Mouse (Mus musculus): ENCODE data around the gene Eef2.
A peak's percentile ranks its signal among the peaks of the same experiment; 100 is the strongest.
"Not testable (repeated sequence)": the region's sequence is repeated elsewhere in the genome, so short reads cannot be mapped to it uniquely, and the experiment has no call there.

The Eef2 gene

DNA sequence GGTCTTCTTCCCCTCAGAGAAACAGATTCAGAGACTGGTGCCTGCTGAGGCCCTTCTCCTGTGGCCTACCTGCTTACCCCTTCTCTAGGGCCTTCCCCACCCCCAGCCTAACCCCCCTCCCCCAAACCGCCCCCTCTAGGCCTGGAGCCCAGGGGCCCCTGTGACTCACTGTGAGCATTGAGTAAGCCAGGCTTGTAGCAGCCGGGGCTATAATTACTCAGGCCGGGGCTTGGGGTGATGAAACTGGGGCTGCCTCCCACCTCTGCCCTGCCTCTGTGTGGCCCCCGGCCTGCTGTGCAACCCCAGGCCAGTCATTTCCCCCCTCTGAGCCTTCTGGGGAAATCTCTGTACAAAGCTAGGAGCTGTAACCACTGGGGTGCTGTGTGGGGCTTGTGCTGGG, 30.1 kb upstream of the Eef2 start:
- DNase-seq (ENCODE audit: low read depth, low spot score): no peak

- no peak for DNase-seq (ENCODE audit: low read depth, low spot score)
These were observed 25.2 kb upstream of the Eef2 start for GRCm38 (mm10) chr10:81151261-81151660.

GRCm38 (mm10) chr10:81152609-81153008, 23.8 kb upstream of the Eef2 start:
- no peak for DNase-seq (ENCODE audit: low read depth, low spot score)

DNA sequence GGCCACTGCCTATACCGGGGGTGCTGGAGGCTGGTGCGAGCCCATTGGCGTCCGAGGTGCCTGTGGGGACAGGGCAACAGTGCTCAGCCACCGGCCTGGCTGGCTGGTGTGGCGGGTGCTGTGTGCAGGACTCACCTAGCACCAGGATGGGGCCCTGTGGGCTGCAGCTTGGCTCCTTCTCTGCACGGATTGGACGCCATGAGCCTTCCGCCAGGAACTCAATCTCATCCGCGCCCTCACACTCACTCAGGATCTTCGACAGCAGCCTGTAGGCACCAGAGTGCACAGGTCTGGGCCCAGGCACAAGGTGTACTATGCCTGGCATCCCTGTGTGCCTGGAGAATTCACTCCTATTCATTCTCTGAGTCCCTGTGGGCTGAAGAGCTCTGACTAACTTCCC, 22.1 kb upstream of the Eef2 start:
- no peak for DNase-seq (ENCODE audit: low read depth, low spot score)

DNA sequence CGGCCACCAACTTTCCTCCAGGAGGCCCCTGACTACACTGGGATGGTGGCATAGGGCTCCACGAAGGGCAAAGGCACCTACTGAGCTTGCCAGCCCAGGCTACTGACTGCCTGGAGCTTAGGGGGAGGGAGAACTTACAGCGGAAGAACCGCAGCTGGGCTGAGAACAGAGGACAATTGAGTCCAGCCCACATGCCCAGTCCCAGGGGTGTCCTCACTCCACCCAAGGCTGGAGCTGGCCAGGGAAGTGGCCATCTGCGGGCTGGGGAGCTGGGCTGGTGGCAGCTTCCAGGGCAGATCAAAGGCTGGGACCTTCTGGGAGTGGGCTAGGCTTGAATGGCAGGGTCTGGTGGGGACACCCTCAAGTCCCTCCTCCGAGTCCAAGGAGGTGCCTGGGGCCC, 21.7 kb upstream of the Eef2 start:
- no peak for DNase-seq (ENCODE audit: low read depth, low spot score)

DNA sequence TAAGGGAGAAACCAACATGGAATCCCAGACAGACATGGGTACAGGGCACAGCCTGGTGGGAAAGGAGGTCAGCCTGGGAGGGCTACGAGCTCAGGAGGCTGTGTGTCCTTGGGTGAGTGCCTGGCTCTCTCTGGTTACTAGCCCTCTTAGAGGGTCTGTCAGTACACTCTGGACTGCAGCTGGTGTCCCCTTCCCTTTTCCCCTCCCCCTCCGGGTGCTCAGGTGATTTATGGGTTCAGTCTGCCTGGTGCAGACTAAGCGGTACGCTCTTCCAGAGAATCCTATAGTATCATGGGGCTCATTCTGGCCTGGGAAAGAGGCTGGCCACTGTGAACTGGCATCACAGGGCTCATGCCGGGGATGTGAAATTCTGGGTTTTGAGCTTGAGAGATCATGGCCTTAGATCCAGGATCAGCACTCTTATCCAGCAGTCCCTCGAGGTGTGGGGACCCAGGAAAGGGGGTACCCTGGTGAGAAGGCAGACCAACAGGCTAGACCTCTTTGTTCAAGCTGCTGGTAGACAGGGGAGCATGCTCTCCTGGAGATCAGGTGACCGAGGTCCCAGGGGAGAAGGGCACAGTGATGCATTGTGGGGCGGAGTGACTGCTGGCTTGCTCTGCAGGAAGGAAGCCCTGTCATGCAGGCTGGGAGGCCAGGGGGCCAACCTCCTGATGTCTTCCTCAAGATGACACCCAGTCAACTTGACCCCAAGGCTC, 14.7 kb upstream of the Eef2 start:
- DNase-seq (ENCODE audit: low read depth, low spot score): no peak

DNA sequence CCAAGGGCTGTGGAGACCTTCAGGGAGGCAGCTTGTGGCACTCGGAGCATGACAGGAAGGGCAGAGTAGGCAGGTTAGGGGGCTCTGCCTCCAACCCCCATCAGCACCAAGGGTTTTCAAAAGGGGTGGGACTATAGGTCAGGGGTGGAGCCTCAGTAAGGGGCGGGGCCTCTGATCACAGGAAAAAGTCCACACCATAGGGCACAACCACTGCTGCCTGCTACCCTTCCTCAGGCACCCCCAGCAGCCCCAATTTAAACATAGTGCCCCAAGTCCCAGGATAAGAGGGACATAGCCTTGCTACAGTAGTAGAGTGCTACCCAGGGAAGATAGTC, 14.1 kb upstream of the Eef2 start:
- no peak for DNase-seq (ENCODE audit: low read depth, low spot score)

DNA sequence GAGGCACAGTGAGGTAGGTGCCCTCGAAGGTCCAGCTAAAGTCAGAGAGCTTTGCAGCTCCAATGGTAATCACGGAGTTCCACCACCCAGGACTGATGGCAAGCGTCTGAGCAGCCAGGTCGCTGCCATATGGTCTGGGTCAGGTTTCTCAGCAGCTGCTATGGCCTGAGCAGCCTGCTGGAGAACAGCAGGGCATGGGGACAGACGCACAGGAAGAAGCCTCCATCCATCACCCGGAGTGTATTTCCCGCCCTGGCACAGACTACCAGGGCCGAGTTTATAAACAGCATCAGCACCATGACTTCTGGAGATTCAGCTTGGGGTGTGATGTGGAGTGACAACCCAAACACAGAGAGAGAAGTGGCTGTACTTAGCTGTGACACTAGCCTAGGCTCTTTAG, 11.3 kb upstream of the Eef2 start:
- no peak for DNase-seq (ENCODE audit: low read depth, low spot score)

DNA sequence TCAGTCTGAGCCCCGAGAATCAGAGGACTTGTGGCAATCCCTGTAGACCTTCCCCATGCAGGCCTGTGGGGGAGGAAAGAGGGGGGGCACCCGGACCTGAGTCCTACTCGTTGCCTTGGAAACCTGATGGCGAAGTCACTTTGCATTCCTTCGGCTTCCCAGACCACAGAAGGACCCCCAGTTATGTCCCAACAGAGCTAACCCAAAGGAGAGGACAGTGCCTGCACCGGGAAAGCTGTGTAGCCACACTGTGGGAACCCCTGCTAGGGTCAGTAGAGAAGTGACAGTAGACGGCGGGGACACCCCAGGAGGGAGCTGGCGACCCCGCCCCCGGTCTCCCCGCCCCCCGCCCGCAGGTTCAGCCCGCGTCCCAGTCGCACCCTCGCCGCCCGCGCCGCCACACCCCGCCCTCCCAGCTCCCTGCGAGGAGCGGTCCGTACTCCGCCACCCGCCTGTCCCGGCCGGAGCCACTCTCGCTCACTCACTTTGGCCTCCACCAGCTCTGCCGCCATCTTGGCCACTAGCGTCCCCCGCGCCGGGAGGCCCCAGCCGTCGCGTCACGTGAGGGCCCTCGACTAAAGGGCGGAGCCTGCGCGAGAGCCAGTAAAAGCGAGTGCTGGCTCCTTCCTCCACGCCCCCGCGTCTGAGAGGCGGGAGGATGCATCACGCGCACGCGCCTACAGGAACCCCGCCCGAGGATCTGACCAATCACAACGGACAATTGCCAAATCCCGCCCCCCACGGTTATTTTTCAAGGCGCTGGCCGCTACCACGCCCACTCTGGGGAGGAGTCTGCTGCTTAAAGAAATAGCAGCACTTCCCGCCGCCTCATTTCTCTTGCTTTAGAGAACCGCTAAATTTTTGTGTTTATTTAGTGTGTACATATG, 9.0 kb upstream of the Eef2 start, which contains the start of gene Pias4:
Gene Pias4 (minus strand): TSS at position 724 of the 887 bp plus-strand sequence.
- DNase-seq (ENCODE audit: low read depth, low spot score): peak; percentile 100

- DNase-seq (ENCODE audit: low read depth, low spot score): no peak
These were observed 8.4 kb upstream of the Eef2 start for GRCm38 (mm10) chr10:81168087-81168431.

GRCm38 (mm10) chr10:81168521-81169244, 7.7 kb upstream of the Eef2 start:
- DNase-seq (ENCODE audit: low read depth, low spot score): peak; percentile 70

- not testable (repeated sequence) for DNase-seq (ENCODE audit: low read depth, low spot score)
These were observed 7.0 kb upstream of the Eef2 start for GRCm38 (mm10) chr10:81169411-81169900.

DNA sequence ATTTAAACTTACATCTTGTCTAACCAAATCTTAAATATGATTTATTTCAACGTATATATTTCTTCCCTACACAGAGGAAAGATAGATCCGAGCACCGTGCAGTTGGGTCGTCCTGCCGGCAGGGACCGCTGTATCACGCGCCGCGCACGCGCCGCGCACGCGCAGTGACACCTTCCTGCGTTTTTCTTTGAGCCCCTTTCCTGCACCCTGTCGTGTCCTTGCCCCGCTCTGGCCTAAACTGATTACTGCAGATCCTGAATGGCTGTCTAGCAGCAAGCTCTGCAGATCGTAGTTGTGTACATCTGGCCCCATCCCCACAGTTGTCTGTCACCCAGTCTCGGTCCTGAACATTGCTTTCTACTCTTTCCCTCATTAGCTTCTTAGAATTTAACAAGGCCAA, 3.3 kb upstream of the Eef2 start:
- peak; percentile 76 for DNase-seq (ENCODE audit: low read depth, low spot score)

- peak; percentile 85 for DNase-seq (ENCODE audit: low read depth, low spot score)
These were observed 1.6 kb upstream of the Eef2 start for GRCm38 (mm10) chr10:81174617-81175344.

- not testable (repeated sequence) for DNase-seq (ENCODE audit: low read depth, low spot score)
These were observed 1.1 kb upstream of the Eef2 start for GRCm38 (mm10) chr10:81175345-81175701.

- DNase-seq (ENCODE audit: low read depth, low spot score): no peak
These were observed 430 bp upstream of the Eef2 start for GRCm38 (mm10) chr10:81175936-81176465.

- no peak for DNase-seq (ENCODE audit: low read depth, low spot score)
These were observed 1.1 kb downstream of the Eef2 start for GRCm38 (mm10) chr10:81177491-81177925.

- no peak for DNase-seq (ENCODE audit: low read depth, low spot score)
These were observed 1.7 kb downstream of the Eef2 start for GRCm38 (mm10) chr10:81177958-81178712.

GRCm38 (mm10) chr10:81178927-81179326, 2.5 kb downstream of the Eef2 start:
- no peak for DNase-seq (ENCODE audit: low read depth, low spot score)

Measured in embryo, embryonic 11.5 days (tissue).